Mouse (Mus musculus) embryonic facial prominence, embryonic 14.5 days (tissue): ENCODE measurements around the gene Btd. TPM values are rescaled to one million over a fixed set of nuclear protein-coding genes. Genes with fewer than 3 reads are reported as not detected.

Experiments
- ATAC-seq: fragments of 200-750 bp; cut with Nextera tagmentation; 2 replicates; pipeline ENCODE4 v1.8.0; 2017; ENCODE audit warnings: low read depth, moderate number of reproducible peaks, moderate TSS enrichment
- DNase-seq: peaks from one replicate; pipeline ENCODE4 v3.0.0-alpha.2; 2015; ENCODE audit warnings: low spot score
- H3K27ac ChIP-seq: fragments of 300-500 bp; sonication (generic); replicated peaks from 2 replicates; pipeline ENCODE4 v1.5.1; 2014; ENCODE audit warnings: low read depth, mild to moderate bottlenecking, low read length, moderate library complexity
- H3K27me3 ChIP-seq: fragments of 300-500 bp; sonication (generic); replicated peaks from 2 replicates; pipeline ENCODE4 v1.6.1; 2014; ENCODE audit warnings: low read length; ENCODE audit not compliant: control insufficient read depth, insufficient read depth
- H3K36me3 ChIP-seq: fragments of 300-500 bp; sonication (generic); 2 replicates; pipeline ENCODE4 v1.6.1; 2014; ENCODE audit warnings: low read length, mixed read lengths; ENCODE audit not compliant: control insufficient read depth, insufficient read depth
- H3K4me1 ChIP-seq: fragments of 300-500 bp; sonication (generic); 2 replicates; pipeline ENCODE4 v1.6.1; 2014; ENCODE audit warnings: antibody characterized with exemption, low read length; ENCODE audit not compliant: control insufficient read depth, insufficient read depth
- H3K4me2 ChIP-seq: fragments of 300-500 bp; sonication (generic); 2 replicates; pipeline ENCODE4 v1.6.1; 2014; ENCODE audit warnings: low read depth, mild to moderate bottlenecking, low read length, moderate library complexity, mixed read lengths
- H3K4me3 ChIP-seq: fragments of 300-500 bp; sonication (generic); 2 replicates; pipeline ENCODE4 v1.5.1; 2014; ENCODE audit warnings: low read depth, mild to moderate bottlenecking, low read length
- H3K9ac ChIP-seq: fragments of 300-500 bp; sonication (generic); 2 replicates; pipeline ENCODE4 v1.6.1; 2014; ENCODE audit warnings: low read depth, mild to moderate bottlenecking, low read length, moderate library complexity, mixed read lengths
- H3K9me3 ChIP-seq: fragments of 300-500 bp; sonication (generic); 2 replicates; pipeline ENCODE4 v1.6.1; 2016; ENCODE audit warnings: low read length; ENCODE audit not compliant: control insufficient read depth
- WGBS: fragments of 180-500 bp; shearing (Covaris S2); extraction: QIAGEN DNeasy Blood & Tissue Kit; methylation state at CpG from one replicate; pipeline ENCODE4 v1.1.7; 2014; 5-methylcytosine and 5-hydroxymethylcytosine counted together
- polyA plus RNA-seq: library from polyadenylated mRNA; unstranded; fragments of >200 nt; fragmentation: Nextera tagmentation; extraction: Ambion mirVana; gene quantifications from 2 replicates; pipeline ENCODE4 v1.2.1, GENCODE M21; 2014

Btd gene
- polyA plus RNA-seq, 1 experiment from 2014 or later, result 30.3 TPM

DNA sequence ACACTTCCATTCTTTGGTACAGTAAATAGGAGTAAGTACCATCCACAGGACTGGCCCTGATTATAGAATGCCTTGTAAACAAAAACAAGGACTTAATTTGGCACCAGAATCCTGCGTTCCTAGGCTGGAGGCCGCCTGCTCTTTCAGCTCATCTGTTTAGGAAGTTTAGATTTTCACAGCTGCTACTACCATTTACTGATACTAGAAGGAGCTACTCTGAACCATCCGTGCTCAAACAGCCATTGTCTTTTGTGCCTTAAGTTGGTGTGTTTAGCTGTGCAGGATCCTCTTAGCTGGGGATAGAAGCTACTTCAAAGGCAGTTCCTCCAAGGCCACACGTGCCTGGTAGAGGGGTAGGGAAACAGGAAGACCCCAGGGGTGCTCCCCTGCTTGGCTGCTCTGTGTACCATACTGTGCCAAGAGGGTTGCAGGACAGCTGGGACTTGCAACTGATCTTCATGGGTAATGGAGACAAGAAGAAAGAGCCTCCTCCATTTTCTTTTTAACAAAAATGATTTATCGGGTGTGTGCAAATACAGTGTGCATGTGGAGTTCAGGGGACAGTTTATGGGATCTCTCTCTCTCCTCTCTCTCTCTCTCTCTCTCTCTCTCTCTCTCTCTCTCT lies 41.2 kb downstream of the Btd start:
- WGBS, result 43% methylated on average over 5 of the region's 5 CpGs
- peaks cover 4% of the 10 kb centered on the region; the same call in 1 of the 2 replicates for H3K4me1 ChIP-seq
- H3K27ac ChIP-seq, result peak overlapping the region; percentile 39; the same call in 1 of the 2 replicates
- no peaks in the 10 kb centered on the region for H3K27me3 ChIP-seq
- H3K36me3 ChIP-seq, result no peaks in the 10 kb centered on the region
- H3K9me3 ChIP-seq, result no peaks in the 10 kb centered on the region
- H3K4me3 ChIP-seq, result no peak overlapping the region
- DNase-seq (no peak), ATAC-seq (no peak)
- no peak overlapping the region for H3K9ac ChIP-seq
- H3K4me2 ChIP-seq, result no peak overlapping the region

DNA sequence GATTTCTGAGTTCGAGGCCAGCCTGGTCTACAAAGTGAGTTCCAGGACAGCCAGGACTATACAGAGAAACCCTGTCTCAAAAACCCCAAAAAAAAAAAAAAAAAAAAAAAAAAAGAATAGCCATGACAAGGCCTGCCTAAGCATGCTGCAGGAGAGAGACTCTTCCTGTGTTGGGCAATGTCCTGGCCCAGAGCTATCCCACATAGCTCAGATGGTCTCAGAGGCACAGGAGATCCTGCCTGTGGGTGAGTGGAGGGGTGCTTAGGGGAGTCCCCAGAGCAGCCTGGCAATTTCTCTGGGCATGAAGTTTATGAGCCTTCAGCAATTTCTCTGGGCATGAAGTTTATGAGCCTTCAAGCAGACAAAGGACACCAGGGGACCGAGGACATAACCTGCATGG lies 42.8 kb downstream of the Btd start:
- Histone ChIP-seq H3K9me3 (no peaks in the 10 kb centered on the region), H3K27ac (no peak overlapping the region), H3K36me3 (no peaks in the 10 kb centered on the region), H3K4me3 (no peak overlapping the region), H3K9ac (no peak overlapping the region), H3K4me1 (peaks cover 4% of the 10 kb centered on the region; the same call in 1 of the 2 replicates), H3K27me3 (no peaks in the 10 kb centered on the region), H3K4me2 (no peak overlapping the region)
- 89% methylated on average over 2 of the region's 2 CpGs for WGBS
- ATAC-seq, result no peak
- no peak for DNase-seq

DNA sequence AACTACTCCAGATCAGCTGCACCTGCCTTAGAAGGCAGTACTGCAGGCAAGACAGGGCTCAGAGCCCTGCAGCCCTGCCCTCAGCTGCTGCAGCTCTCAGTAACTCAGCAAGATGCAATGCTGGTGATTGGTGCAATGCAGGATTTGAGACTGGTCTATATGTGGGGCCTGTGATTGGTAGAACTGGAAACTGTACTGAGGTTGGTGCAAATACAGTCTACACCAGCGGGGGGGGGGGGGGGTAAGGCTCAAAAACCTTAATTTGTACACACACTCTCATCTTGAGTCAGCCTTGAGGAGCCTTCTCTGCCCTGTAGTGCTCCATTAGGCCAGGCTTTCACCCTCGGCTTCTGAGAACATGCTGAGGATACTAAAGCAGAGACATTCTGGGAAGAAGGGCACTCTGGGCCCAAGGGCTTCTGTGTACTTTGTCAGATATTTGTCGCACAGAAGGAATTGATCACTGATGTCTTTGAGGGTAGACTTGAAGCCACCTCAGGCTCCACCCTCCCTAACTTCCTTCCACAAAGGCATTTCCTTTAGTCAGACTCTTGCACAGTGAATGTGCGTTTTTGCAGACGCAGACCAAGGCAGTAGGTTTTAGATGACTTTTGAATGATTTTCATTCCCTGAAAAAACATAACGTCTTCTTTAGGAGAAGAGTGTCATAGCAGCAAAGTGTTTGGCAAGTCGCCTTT lies 43.7 kb downstream of the Btd start:
- no peak overlapping the region for H3K4me2 ChIP-seq
- no peak overlapping the region for H3K4me3 ChIP-seq
- peaks cover 4% of the 10 kb centered on the region; the same call in 1 of the 2 replicates for H3K4me1 ChIP-seq
- no peak for ATAC-seq
- H3K27me3 ChIP-seq, result no peaks in the 10 kb centered on the region
- H3K36me3 ChIP-seq, result no peaks in the 10 kb centered on the region
- 52% methylated on average over 7 of the region's 7 CpGs for WGBS
- no peaks in the 10 kb centered on the region for H3K9me3 ChIP-seq
- DNase-seq, result no peak
- no peak overlapping the region for H3K27ac ChIP-seq
- H3K9ac ChIP-seq, result no peak overlapping the region

DNA sequence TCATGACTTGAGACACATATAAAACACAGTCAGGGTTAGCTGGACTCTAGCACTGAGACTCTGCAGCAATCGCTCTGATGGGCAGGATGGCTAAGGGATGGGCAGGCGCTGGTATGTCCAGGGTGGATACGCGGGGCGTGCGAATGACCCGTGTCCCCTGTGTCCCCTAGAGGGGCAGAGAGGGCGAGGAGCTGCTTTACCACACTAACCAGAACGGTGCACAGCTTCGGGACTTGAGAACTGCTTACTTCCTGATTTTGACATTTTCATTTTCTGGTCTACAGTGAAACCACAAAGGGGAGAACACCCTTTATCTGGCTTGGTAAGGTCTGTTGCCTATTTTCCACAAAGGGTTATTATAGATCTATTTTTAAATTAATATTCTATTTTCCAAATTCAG lies 44.9 kb downstream of the Btd start:
- 87% methylated on average over 10 of the region's 10 CpGs for WGBS
- DNase-seq, result no peak
- Histone ChIP-seq H3K4me1 (peaks cover 4% of the 10 kb centered on the region; the same call in 1 of the 2 replicates), H3K36me3 (no peaks in the 10 kb centered on the region), H3K27ac (no peak overlapping the region), H3K4me3 (no peak overlapping the region), H3K9me3 (no peaks in the 10 kb centered on the region), H3K27me3 (no peaks in the 10 kb centered on the region), H3K4me2 (no peak overlapping the region), H3K9ac (no peak overlapping the region)
- ATAC-seq, result no peak

DNA sequence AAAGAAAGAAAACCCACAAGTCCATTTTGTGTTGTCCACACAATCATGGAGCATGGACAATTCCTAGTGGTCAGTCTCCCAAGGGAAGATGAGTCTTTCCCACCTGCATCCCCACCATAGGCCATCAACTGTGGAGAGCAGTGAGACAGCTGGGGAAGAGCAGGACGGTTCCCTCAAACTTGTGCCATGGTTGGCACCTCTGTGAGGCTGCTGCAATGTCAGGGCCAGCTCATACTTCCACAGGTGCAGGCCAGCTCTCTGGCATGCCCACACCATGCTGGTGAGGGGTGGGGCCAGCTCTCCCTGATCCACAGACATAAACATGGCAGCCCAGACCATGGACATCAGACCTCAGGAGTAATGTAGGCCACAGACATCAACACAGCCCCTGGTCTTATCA lies 45.4 kb downstream of the Btd start:
- no peak overlapping the region for H3K4me2 ChIP-seq
- WGBS, result 92% methylated on average over 1 of the region's 1 CpGs
- H3K36me3 ChIP-seq, result no peaks in the 10 kb centered on the region
- no peak overlapping the region for H3K27ac ChIP-seq
- ATAC-seq (no peak), DNase-seq (no peak)
- H3K9me3 ChIP-seq, result no peaks in the 10 kb centered on the region
- H3K27me3 ChIP-seq, result no peaks in the 10 kb centered on the region
- peaks cover 4% of the 10 kb centered on the region; the same call in 1 of the 2 replicates for H3K4me1 ChIP-seq
- H3K4me3 ChIP-seq, result no peak overlapping the region
- H3K9ac ChIP-seq, result no peak overlapping the region

DNA sequence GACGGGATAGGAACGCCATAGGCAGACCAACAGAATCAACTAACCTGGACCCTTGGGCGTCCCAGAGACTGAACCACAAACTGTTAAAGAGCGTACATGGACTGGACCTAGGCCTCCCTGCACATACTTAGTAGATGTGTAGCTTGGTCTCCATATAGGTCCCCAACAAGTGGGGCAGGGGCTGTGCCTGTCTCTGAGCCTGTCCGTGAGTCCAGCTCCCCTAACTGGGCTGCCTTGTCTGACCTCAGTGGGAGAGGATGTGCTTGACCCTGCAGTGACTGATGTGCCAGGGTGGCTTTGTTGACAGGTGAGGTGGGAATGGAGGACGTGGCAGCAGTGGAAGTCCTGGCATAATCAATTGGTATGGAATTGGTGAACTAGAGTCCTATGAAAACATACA lies 51.7 kb downstream of the Btd start:
- Histone ChIP-seq H3K27me3 (no peaks in the 10 kb centered on the region), H3K9me3 (no peaks in the 10 kb centered on the region), H3K27ac (no peak overlapping the region), H3K4me2 (no peak overlapping the region), H3K36me3 (peaks cover 7% of the 10 kb centered on the region; the same call in 1 of the 2 replicates), H3K4me3 (no peak overlapping the region), H3K9ac (no peak overlapping the region), H3K4me1 (no peaks in the 10 kb centered on the region)
- DNase-seq, result no peak
- no peak for ATAC-seq
- 86% methylated on average over 6 of the region's 6 CpGs for WGBS

DNA sequence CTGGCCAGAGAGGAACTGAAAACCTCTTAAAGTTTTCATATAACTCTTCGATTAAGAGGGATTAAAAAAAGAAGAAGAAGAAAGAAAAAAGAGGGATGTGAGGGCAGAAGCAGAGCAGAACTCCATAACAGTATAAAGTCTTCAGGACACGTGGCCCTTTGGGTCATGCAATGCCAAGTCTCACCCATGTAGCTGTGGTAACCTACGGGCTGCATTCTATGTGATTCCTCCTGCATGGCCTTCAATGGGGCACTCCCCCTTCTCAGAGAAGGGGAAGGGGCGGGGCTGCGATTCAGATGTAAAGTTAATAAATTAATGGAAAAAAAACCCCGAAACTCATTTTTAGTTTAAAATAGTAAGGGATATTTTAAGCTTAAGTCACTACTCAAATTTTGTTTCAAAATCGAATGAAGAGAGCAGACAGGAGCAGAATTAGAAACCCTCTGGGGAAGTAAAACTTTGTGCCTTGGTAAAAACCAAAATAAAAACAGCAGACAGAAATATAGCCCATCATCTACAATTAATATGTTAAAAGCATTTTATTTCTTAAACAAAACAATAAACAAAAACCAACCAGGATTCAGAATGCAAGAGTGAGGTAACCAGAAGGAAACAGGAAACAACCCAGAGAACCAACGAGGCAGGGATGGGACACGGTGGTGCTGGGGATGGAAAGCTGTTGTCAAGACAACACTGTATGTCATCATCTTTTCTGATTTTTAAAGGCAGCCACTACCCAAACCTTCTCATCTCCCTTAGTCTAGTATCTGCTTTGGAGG lies 55.6 kb downstream of the Btd start:
- WGBS, result 84% methylated on average over 9 of the region's 9 CpGs
- Histone ChIP-seq H3K4me1 (no peaks in the 10 kb centered on the region), H3K9ac (no peak overlapping the region), H3K4me2 (no peak overlapping the region), H3K27ac (peak overlapping the region; percentile 15; the same call in 1 of the 2 replicates), H3K4me3 (no peak overlapping the region), H3K9me3 (no peaks in the 10 kb centered on the region), H3K36me3 (peaks cover 33% of the 10 kb centered on the region; the same call in 1 of the 2 replicates), H3K27me3 (no peaks in the 10 kb centered on the region)
- DNase-seq (no peak), ATAC-seq (no peak)

DNA sequence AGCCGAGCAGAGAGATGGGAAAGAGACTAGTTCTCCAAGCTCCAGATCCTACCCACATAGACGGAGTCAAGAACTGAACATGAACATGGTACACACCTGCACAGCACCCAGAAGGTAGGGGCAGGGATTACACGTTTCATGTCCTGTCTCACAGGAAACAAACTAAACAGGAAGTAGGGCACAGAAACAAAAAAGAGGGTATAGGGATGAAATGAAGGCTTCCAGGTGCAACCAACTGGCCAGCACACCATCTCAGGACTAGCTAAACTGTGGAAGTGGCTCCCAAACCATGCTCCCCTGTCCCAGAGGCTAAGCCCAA lies 56.1 kb downstream of the Btd start:
- WGBS, result 81% methylated on average over 3 of the region's 3 CpGs
- Histone ChIP-seq H3K4me2 (no peak overlapping the region), H3K4me1 (no peaks in the 10 kb centered on the region), H3K9ac (no peak overlapping the region), H3K4me3 (no peak overlapping the region), H3K9me3 (no peaks in the 10 kb centered on the region), H3K27ac (peak overlapping the region; percentile 15; the same call in 1 of the 2 replicates), H3K27me3 (no peaks in the 10 kb centered on the region), H3K36me3 (peaks cover 38% of the 10 kb centered on the region)
- no peak for ATAC-seq
- no peak for DNase-seq
